Mouse (Mus musculus) NIH3T3 (cell line): ENCODE measurements at regions not wholly inside any gene's neighbourhood (a gene's known extent, or its start where the extent isn't known, plus 50 kb on each side); places are given as distances from the start of the nearest gene placed in this dataset.

Source experiments
- DNase-seq: peaks from one replicate; pipeline ENCODE4 v3.0.0-alpha.2; 2012; ENCODE audit warnings: low read depth

DNA sequence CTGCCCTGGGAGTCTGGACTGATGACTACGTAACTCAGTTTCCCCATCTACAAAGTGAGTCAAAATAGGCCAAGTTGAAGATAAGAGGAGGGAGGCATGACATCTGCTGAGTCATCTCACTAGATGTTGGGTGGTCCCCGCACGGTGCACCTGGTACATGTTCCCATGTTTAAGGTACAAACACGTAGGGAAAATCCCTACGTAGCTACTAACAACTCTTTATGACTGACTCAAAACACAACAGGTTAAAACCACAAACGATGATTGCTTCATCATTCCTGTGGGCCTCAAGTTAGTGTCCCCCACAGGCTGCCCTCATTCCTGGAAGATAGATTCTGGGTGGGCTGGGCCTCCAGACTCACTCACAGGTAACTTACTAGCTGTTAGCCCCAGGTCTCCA is 107.7 kb downstream of the Sox9 start:
- DNase-seq: no peak

DNA sequence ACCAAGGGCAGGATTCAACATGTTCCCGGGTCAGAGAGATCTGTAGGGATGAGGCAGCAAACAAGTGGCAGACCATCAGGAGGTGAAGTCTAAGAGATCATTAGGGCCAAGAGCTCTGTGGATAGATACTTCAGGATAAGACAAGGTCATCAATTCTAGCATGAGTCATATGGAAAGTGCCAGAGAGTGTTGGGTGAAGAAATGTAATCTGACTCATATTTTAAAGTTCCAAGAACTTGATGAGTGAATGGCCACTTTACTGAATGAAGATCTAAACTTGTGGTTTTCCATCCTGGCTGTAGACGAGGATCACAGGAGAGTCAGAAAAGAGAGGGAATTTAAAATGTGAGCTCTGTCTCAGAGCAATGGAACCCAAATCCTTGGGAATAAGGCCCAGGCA is 115.6 kb downstream of the Sox9 start:
- peak; percentile 78 for DNase-seq

DNA sequence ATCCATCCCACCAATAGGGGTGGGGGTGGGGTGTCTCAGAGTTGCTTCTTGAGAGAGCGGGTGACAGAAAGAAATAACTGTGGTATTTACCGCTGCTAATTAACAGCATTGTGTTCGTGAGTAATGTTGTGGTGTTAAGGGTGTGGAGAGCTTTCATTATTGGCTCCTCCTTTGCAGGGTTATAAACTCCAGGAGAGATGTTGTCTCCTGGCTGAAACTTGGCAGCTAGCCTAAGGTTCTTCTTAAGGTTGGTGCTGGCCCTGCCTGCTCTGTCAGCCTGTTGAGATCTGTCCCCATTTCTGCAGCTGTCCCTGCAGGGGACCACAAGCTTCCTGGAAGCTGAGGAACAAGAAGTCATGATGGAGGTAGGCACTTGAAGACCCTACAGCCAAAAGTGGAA is 120.6 kb downstream of the Sox9 start:
- no peak for DNase-seq

DNA sequence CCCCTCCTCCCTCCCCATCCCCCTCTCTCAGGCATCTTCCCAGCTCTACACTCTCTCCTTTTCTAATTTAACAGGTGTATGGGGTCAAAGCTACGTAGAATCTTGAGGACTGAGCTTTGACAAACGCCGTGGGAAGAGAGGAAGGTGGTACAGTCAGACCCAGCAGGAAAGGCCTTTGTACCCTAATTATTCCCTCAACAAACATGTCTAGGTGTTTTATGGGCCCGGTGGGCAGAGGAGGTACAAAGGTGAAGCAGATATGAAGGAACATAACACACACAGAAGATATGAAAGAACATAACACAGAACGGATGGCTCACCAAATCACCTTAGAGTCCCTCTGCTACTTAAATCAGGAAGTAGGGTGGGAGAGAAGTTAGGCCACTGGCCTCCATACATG is 128.3 kb downstream of the Sox9 start:
- no peak for DNase-seq

DNA sequence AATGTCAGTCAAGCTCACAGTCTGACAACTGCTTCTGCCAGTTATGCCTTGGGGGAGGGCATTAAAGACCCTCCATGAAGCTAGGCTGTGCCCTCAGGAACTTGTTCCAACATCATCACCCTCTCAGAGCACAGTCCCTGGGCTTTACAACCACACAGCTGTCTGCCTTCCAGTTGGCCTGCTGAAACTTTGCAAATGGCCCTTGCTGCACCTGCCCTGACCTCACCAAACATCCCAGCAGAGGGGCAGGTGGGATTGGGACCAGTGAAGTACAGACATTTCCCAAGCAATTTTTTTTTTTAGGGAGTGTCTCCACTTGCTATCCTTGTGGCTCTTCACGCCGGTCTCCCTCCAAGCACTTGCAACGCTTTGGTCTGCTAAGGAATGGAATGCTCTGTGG is 130.9 kb downstream of the Sox9 start:
- DNase-seq: no peak

DNA sequence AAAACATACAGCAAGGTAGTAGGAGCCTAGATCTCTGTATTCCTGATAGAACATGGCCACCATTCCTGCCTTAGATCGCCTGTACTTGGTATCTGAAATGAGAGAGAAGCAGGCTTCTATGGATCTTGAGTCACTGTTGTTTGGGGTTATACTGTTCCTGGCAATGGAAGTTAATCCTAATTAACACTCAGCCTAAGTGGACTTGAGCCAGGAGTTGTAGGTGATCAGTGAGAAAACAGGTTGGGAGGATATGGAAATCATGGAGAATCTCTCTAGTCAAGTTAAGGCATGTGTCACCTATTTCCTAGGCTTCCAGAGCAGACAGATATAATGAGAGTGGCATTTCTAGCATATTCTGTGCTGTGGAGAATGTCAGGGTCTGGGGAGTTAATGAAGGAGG is 134.9 kb downstream of the Sox9 start:
- no peak for DNase-seq

DNA sequence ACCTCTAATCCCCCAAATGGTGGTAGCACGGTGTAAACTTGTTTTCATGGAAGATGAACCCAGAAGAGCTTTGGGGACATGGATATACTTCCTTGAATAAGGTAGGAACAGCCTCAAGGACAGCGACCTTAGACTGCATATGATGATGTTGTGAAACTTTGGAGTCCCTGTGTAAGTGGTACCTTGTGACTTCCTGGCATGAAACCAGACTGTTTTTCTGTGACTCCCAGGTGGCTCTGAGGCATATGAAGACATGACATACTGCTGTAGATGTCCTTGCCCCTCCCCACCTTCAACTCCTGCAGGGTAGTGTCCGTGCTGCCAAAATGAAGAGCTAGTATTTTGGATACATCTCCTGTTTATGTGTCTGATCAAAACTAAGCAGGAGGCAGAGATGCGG is 138.1 kb downstream of the Sox9 start:
- no peak for DNase-seq

DNA sequence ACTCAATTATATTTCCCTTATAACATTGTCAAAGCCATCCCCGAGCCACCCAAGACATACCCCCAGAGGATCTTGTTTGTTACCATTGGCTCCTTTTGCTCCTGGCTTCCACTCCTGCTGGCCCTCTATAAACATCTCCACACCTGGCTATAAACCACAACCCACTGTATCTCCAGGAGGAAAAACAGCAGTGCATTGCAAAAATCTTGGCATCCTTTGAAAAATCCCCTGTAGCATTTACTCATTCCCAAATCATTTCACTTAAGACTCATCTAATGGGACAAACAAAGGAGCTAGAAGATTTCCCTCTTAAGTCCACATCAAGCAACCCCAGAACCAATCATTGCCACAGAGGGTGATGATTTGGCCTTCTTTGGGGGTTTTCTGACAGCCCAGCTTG is 142.6 kb downstream of the Sox9 start:
- DNase-seq: no peak

DNA sequence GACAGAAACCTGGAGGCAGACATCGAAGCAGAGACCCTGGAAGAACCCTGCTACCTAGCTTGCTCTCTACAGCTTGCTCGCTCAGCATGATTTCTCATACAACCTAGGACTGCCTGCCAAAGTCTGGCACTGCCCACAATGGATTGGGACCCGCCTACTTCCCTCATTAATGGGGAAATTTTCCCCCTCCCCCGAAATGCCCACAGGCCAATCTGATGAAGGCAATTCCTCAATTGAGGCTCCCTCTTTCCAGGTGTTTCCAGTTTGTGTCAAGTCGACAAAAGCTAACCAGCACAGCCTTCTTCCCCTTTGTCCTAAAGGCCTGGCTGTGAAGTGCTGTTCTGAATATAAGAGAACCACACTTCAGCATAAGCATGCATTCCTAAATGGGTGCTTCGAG is 143.1 kb downstream of the Sox9 start:
- DNase-seq: no peak

DNA sequence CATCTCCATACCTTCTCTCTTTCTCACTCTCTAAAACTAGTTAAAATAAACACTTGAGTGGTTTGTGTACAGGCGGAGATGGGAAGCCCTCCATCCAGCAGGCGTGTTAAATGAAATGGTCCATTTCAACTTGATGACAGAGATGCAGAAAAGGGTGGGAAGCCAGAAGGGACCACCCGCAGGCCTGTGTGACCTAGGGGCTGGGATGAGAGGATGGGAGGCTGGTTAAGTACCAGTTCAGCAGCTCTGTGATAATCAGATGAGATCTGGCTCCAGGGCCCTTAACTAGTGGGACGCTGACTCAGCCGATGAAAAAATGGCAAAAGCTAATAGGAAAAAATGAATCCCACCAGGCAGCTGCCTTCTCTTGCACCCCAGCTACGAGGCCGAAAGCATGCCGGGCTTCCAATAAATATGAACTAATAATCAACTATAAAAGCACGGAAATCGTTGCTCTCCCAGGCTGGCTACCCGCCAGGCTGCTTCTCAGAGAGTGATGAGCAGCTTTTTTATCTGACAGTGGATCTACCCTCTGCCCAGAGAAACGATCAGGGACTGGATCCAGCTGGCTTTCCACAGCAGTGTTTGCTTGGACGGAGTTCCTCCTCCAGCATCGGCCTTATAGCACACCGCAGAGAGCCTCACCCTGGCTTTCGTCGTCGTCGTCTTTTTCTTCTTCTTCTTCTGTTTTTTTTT is 144.5 kb downstream of the Sox9 start:
- peak; percentile 41 for DNase-seq

DNA sequence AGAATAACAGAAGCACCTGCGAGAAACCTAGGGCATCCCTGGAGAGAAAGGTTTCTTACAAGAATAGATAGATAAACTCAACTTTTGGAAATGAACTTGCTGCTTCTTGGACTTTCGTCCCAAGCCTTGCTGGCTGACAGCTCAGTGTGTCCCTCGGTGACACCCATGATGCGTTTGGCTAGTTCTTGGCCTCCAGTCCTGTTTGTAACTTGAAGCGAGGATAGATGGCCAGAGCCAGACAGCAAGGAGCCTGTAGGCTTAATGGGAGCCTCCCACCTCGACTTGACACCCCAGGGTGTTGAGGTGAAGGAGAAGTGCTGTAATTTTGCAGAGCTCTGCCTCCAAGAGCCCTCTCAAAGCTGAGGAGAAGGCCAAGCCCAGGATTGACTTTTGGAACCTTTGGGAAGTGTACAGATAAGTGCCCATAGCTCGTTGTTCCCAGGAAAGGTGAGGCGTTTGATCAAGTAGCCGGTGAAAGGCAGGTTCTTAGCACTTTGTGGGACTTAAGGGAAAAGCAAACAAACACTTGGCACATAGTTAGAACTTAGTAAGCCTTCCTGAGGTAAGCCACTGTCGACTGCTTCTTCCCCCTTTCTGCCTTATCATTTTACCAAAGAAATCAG is 148.3 kb downstream of the Sox9 start:
- no peak for DNase-seq

DNA sequence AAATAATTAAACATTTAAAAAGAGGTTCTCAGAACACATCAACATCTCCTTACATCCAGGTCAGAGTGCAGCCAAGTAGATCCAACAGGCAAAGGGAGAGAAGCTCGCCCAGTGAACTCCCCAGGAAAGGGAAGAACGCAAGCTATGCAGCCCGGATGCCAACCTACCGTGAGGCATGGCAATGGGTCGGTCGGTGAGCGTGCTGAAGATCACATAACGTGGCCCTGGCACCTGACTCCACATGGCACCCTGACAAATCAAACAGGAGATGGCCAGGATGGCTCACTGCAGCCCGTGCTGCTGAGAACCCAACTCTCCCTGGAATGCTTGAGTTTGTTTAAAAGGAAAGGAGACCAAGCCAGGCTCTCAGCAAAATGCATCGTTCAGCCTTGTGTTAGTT is 156.0 kb downstream of the Sox9 start:
- no peak for DNase-seq

DNA sequence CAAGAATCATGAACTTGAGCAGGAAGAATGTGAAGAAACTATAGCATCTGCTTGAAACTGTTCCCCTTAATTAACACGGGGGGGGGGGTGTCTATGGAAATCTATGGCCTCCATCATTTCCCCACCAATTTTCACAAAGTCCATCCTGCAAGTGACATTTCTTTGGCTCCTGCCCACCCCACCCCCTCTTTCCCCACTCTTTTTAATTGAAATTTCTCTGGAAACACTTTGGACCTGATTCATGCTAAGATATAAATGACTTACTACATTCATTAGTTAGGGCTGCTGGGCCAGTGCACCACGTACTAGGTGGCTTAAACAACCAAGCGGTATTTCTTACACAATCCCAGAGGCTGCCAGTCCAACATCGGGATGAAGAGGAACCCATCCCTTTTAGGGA is 169.4 kb downstream of the Sox9 start:
- no peak for DNase-seq

DNA sequence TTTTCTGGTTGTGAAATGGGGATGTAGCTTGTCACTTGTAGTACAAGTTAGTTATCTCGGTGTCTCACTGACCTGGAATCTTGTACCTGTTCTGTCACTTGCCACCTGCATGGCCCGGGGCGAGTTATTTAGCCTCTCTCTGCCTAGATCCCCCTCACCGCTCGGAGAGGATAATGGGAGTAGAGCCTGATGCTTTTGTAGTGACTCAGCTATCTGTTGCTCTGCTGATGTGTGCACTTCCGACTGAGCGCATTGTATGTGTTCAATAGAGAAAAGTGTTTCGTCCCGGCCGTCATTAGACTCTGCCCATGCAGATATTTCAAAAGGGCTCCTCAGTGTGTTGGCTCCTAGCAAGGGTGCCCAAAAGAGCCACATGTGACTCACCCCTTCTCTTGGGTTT is 170.3 kb downstream of the Sox9 start:
- no peak for DNase-seq

DNA sequence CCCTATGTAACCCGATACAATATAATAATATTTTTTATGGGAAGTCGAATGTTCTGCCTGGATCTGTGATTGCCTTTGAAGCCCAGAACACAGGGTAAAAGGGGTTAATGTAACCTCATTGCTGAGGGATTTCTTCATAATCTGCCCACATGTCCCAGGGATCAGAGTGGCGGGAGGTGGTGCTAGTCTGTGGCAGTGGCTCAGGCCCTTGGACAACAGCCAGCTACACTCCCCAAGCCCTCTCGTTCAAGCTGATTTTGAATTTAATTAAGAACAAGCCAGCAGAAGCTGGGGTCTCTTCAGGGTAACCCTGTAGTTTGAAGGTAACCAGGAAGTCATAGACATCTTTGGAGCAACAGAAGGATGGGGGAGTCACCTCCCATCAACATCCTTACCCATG is 171.5 kb downstream of the Sox9 start:
- no peak for DNase-seq

DNA sequence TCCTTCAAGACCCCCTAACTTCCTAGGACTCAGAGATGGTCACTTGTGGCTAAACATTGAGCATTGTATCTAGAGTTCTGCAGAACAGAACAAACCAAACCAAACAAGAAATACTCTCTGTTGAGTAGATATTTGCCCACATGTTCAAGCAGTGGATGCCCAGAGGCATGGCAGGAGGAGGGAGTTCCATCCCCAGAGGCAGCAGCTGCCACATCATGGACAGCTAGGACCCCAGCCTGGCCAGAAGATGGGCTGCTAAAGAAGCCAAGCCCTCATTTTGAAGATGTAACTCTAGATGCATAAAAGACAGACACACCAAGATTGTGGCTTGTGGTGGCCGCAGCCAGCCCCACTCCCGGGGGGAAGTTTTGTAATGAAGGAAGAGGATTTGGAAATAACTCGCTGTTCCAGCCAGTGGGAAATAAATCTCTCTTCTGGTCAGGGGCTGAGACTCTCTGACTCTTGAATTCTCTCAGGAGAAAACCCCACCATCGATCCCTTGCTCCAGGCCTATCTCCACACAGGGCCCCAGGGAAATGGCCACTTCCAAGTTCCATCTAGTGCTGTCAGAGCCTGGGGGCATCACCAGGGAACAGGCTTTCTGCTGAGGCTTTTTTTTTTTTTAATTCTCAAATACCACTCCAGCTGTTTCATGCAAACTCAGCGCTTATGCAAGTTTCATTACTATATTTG is 174.9 kb downstream of the Sox9 start:
- peak; percentile 13 for DNase-seq

DNA sequence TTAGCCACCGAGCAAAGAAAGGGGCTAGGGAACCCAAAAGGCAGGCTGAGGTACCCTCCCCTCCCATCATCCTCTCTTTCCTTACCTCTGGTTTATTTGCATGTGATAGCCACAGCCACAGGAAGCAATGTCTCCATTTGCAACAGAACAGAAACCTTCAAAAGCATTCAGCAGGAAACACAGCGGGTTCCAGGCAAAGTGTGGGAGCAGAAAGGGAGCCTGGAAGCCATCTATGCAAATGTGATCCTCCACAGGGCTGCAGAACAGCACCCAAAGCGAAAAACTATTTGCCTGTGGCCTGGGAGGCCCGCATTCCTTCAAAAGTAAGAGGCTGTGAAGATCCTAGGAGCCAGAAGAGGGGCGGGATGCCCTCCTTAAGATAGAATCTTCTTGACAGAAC is 177.6 kb downstream of the Sox9 start:
- no peak for DNase-seq

DNA sequence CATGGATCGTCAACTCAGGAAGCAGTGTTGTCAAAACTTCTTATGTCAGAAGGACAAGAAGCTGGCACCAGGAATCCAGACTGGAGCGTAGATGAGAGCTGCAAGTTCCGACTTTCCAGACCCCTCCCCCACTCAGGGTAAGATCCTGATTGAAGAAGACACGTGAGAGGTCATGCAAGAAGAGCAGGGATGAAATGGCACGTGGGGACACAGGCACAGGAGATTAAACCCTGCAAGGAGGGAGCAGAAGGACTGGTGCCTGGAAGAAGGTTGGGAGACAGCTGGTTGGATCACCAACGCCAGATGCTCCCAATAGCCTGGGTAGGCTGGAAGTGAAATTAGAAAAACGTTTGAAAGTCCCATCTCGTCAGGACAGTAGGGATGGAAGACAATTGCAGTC is 191.3 kb downstream of the Sox9 start:
- DNase-seq: no peak

DNA sequence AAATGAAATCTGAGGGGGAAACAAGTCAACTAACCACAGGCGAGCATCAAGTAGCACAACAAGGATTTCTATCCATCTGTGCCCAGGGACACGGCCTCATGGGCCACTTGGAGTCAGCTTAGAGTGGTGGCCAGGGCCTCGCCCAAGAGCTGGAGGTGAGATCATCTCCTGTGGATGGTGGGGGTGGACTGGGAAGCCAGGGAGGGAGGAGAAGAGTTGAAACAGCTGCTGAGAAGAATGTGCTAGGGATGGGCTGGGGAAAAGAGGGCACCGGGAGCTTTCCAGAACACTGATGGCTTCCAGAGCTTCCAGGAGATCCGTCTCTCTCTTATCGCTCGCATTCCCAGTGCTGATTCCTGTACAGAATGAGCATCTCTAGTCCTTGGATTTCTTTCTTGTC is 192.9 kb downstream of the Sox9 start:
- DNase-seq: peak; percentile 17

DNA sequence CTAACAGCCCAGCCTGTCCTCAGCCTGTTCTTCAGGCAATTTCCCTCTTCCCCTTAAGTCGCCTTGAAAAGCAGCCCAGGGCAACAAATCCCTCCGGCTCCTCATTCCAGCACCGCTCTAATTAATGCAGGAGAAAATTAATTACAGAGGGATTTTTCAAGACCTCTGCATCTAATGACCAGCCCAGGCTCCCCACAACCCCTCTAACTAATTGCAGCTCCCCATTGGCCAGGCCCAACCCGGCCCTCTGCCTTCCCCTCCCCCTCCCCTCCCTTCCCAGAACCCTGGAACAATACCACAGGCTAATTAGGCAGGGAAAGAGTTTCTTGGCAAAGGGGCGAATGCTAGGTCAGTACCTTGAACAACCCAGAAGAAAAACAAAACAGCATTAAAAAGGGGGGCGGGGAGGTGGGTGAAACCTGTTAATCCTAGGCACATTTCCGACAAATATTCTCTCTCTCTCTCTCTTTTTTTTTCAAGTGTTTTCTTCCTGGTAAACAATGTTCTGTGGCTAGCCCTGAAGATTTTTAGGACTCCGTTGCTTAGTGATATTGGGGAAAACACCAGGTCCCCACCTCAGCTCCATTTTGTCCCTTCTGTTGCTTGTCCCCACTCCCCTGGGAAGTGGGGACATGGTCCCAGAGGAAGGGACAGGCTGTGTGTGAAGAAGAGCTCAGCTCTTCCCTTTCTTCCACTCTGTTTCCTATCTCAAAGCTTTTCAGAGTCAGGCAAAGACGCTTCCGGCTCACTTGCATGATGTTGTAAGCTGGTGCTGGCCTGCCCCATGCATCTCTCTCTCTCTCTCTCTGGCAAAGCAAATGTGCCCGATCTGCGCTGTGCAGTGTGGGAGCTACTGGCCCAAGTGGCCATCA is 195.1 kb downstream of the Sox9 start:
- no peak for DNase-seq

DNA sequence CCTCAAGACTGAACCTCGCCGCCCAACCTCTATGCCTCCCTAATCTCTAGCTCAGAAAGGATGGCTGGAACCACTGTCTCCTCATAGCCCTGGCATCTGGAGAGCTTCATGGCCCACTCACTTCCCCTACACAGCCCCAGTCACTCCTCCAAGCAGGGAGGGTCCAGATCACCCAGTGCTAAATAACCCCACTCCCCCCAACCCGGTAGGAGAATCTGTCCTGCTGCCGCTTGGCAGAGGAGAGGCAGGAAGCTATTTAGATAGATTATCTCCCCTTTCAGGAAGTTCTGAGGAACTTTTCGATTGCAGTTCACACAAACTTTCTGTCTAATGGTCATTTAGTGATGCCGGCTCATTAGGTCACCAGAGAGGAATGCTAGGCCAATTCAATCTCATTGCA is 196.9 kb downstream of the Sox9 start:
- DNase-seq: no peak

DNA sequence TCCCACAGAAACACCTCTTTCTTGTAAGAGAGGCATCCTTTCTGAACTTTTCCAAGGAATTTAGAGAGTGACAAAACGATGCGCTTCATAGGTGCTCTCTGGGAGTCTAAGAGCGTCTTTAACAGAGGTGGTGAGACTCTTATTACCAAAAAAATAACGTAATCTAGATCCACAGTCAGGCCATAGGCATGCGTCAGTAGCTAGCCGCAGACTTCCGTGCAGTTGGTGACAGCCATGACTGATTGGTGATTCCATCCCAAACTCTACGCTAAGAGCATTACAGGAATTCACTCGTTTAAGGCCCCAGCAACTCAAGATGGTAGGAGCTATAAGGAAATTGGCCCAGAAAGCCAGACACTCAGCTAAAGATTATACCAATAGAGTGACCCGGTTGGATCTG is 197.4 kb downstream of the Sox9 start:
- no peak for DNase-seq
